Mouse (Mus musculus) layer of hippocampus, adult 18-20 months (tissue): ENCODE measurements around the gene Npffr2. TPM values are rescaled to one million over a fixed set of nuclear protein-coding genes. Genes with fewer than 3 reads are reported as not detected.
"Not testable (repeated sequence)": the region's sequence is repeated elsewhere in the genome, so short reads cannot be mapped to it uniquely, and the experiment has no call there.

Experiments
- DNase-seq, 2 experiments: peaks; one replicate each; pipeline ENCODE4 v3.0.0; 2022; ENCODE audit warnings: low spot score in 2 of 2
- long read RNA-seq: library from polyadenylated mRNA; stranded (forward); transcript quantifications from one replicate; pipeline ENCODE4 v2.0.0, GENCODE M21; 2021
- total RNA-seq, 2 experiments: library from RNA; stranded (reverse); gene quantifications; 2 replicates each; pipeline ENCODE4 v1.2.3; 2021

The Npffr2 gene
- total RNA-seq, result not detected
- long read RNA-seq, result 0 reads

GRCm38 (mm10) chr5:89526878-89527578, at the start of gene Npffr2:
Gene Npffr2, plus strand, starts transcription at chr5:89527429.
- no peak for DNase-seq

- no peak for DNase-seq
Measured at GRCm38 (mm10) chr5:89492560-89492959, 34.7 kb upstream of the Npffr2 start.

- no peak for DNase-seq
Measured at GRCm38 (mm10) chr5:89500182-89500581, 27.0 kb upstream of the Npffr2 start.

GRCm38 (mm10) chr5:89518641-89519040, 8.6 kb upstream of the Npffr2 start:
- DNase-seq, result peak in 1 of 2 experiments; percentile 24

DNA sequence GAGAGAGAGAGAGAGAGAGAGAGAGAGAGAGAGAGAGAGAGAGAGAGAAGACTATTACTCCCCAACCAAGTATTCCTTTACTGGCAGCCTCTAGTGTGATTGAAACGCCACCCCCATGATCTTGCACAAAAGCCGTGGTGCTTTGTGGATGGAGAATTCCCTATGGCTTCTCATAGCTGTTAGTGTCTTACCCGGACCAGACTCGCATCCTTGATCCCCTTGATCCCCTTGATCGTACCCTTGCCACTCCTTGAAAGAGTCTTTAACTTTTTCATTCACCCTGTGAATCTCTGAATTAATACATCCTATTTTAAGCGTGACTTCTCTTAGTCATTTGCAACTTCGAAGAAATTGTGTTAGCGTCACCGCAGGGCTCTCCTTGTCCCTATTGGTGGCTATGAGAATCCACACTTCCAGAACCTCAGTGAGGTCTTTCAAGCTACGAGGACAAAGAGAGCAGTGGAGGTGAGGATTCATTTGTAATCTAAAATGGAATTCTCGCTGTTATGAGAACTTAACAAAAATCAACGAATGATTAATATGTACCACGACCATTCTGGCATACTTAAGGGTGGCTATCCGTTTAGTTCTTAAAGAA, 949 bp upstream of the Npffr2 start:
- no peak for DNase-seq

- no peak for DNase-seq
Measured at GRCm38 (mm10) chr5:89528951-89529350, 1.7 kb downstream of the Npffr2 start.

DNA sequence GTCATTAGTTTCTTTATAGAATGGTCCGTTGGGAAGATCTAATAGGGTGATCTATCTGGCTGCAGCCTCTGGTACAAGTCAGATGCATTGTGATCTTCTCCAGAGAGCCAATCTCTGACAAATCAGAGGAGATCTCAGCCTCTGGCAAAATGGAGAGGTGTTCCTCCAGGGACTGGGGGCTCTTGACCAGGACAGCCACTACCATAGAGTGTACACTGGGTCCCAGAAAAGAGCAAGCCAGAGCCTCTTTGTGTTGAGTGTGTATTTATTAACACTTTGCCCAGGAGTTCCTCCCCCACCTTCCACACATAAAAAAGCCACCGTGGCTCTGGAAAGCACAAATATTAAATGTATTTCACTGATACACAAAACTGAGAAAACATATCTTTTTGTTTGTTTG, 2.2 kb downstream of the Npffr2 start:
- no peak for DNase-seq

GRCm38 (mm10) chr5:89536018-89536417, 8.8 kb downstream of the Npffr2 start:
- no peak for DNase-seq

DNA sequence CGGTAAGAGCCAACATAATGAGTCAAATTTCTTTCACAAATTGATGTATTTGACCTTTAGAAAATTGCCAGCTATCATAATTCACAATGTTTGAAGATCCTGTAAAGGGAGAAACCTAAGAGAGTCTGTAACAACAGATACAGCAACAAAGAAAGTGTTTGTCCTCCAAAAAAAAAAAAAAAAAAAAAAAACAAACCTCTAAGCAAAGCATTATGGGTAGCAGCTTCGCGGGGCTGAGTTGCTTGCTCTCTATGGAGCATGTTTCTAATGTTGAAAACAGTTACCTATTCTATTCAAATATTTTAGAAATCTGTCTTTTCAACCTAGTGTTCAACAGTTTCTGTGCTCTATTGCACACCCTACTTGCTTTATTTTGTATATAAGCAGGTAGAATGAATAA, 15.2 kb downstream of the Npffr2 start:
- no peak for DNase-seq

- DNase-seq, result peak; percentile 52 to 92
Measured at GRCm38 (mm10) chr5:89543476-89543875, 16.2 kb downstream of the Npffr2 start.

GRCm38 (mm10) chr5:89559118-89559517, 31.9 kb downstream of the Npffr2 start:
- not testable (repeated sequence) for DNase-seq

DNA sequence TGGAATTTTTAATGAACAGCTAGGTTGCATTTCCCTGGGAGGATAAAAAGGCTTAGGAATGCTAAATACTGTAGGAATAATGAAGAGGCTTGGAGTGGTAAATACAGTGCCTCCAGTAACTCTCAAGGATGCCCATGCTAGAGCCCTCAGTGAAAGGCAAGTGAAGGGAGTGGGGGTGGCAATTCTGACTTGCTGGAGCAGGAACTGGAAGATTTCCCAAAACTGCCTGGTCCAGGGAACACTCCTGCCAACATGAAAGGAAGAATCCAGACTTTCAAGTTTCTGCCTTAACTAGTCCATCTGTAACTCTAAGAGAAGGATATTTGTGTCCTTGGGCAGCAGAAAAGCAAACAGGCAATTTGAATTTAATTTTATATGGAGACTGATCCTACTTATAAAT, 34.2 kb downstream of the Npffr2 start:
- peak; percentile 22 to 41 for DNase-seq

DNA sequence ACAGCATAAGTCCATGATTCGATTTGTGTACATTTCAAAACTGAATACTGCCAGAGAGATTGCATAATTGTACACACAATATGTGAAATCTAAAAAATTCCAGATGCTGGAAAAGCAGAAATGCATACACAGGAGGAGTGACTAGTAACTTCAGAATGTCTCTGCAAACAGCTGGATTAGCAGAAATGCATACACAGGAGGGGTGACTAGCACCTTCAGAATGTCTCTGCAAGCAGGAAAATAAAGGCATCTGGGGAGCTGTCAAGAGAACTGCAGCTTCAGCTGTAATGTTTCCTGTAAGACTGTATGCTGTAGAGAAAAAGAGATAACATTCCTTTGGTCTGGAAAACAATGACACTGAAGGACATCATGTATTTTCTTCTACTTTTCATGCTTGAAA, 51.4 kb downstream of the Npffr2 start:
- no peak for DNase-seq

GRCm38 (mm10) chr5:89579181-89579580, 52.0 kb downstream of the Npffr2 start:
- no peak for DNase-seq

DNA sequence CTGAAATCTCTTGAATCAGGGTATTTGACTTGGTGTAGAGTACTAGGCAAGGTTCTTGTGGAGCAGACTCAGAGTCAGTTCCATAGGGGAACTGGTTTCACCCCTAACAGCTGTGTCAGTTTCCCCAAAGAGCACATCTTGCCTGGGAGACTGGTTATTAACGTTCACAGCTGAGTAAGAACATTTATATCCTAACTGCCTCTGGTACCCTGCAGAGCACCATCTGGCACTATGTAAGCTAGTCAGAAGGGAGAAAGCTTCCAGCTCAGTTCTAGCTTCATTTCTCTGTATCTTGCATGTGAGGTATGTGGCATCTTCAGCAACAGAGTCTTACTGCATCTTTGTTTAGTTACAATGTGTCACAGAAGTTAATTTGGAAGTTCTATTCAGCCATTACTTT, 53.9 kb downstream of the Npffr2 start:
- DNase-seq, result peak; percentile 6 to 57

DNA sequence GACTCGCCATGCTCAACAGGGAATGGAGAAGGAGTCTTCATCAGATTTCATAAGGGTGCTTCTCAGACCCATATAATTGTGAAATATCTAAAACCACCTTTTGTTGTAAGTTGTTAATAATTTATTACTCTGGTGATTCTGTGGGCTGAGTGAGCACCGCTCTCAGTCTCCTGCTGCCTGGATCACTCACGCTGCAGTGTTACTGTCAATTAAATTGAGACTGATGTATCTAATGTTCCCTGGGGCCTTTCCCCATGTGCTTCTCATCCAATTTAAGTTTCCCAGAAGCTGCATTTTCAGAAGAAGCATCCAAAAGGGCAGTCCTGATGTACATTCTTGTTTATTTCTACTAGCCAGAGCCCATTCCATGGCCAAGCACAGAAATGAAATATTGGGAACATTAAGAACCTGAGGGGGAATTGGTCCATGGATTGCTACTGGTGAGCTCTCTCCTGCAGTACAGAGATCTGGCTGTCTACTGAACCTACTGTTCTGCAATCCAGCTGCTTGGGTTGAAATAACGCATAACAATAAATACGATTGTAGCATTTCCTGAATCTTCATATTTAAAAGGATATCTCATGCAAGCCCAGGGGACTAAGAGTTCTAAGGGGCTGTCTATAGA, 54.6 kb downstream of the Npffr2 start:
- DNase-seq, result no peak

DNA sequence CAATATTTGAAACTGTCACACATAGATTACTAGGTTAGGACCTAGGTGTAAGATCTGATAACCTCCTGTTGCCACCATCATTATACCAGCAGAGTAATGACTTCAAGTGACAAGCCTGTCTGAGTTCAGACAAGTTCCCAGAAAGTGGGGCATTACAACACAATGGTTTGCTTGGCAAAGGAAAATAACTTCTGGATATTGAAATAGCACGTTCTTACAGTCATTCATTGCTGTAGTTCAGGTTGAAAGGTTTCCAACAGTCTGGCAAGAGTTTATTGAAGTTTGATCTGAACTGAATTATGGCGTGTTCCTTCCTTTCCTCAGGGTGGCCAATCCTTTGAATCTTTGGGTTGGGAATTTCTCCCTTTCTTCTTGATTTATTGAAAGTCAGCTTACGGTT, 57.8 kb downstream of the Npffr2 start:
- DNase-seq, result no peak

DNA sequence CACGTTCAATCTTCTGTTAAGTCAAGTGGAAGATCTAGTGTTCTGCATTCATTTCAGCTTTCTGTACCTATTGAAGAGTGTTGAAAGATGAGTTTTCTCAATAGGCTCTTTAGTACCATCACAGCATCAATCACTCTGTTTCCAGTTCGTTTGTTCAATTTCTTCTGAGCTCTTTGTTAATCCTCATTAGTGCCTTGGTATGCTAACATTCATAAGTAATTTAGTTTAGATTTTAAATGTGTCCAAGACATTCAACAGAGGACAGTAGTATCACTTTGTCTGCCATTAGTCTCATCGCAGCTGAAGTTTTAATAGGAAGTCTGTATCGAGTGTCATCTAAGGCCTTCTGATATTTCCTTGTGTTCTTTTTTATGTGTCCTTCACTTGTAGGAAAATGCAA, 65.1 kb downstream of the Npffr2 start:
- DNase-seq, result no peak

GRCm38 (mm10) chr5:89611322-89612015, 84.2 kb downstream of the Npffr2 start:
- no peak for DNase-seq

DNA sequence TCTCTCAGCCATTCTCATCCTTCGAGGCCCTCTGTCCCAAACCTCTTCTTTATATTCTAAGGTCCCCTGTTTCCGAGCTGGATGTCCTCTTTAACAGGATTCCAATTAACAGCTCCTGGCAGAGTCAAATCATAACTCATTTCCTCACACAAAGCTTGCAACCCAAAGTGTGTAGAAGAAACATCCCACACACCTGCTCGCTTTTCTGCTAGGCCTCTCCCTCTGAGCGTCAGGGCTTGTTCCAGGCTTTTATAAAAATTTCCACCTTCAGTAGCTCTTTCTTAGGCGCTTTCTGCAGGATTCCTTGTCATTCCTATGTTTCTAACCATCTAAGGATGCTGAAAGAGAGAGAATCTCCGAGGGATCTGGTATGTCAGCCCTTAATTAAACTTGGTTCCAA, 85.0 kb downstream of the Npffr2 start:
- no peak for DNase-seq

- no peak for DNase-seq
Measured at GRCm38 (mm10) chr5:89631599-89631998, 104.4 kb downstream of the Npffr2 start.
